In the genomic region with DNA sequence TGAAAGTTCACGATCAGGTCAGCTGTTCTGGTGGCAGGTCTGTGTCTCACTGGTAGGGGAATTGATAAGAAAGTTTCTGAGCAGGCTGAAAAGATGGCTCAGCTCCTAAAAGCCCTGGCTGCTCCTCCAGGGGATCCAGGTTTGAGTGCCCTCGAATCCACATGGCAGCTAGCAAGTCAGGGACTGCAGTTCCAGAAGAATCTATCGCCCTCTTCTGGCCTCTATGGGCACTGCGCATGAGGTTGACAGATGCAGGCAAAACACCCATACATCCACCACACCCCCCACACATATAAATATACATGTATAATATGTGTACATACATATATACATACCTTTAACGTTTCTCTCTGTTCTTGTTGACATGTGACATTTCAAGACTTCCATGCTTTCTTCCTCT, we compare ENCODE assay signal across 8 mouse cellular contexts. TPM values are rescaled to one million over a fixed set of nuclear protein-coding genes. Genes with fewer than 3 reads are reported as not detected.
A peak's percentile ranks its signal among the peaks of the same experiment; 100 is the strongest.
DNase-seq lines count a peak whose midpoint lies in the region; ATAC-seq and TF ChIP-seq lines count a peak whose summit lies in the region.
"Not testable (repeated sequence)": the region's sequence is repeated elsewhere in the genome, so short reads cannot be mapped to it uniquely, and the experiment has no call there.
"Had no signal": no experiment of that assay in that cellular context is flagged by ENCODE, and none has a peak within 500 bp of the region (broad histone marks: within the 10 kb centered on the region; RNA-seq: fewer than 3 reads in every experiment).

No protein-coding gene starts in this region.

- TF ChIP-seq POLR2A in heart, adult 2 months (IDR thresholded peaks at IDR 0.05; ENCODE audit: insufficient read depth, low read depth, low read length): not testable (repeated sequence)

- intact Hi-C loops in heart, adult 2 months (cut with DNase I): loop anchor here (5.0 kb wide), 1 partner anchor 65 kb away; a partner anchor contains a TSS

- H3K27me3 ChIP-seq in embryonic facial prominence, embryonic 11.5 days (ENCODE audit: control insufficient read depth, insufficient read depth, low read length); heart, adult 2 months (ENCODE audit: control insufficient read depth, insufficient read depth, low read length); limb, embryonic 10.5 days (ENCODE audit: low read depth, poor library complexity, severe bottlenecking); midbrain, embryonic 14.5 days (ENCODE audit: control insufficient read depth, insufficient read depth, low read length): not testable (repeated sequence)

- 11% methylated on average over 5 of the region's 5 CpGs for WGBS in embryonic facial prominence, embryonic 11.5 days
- WGBS in heart, adult 2 months: 11% methylated on average over 5 of the region's 5 CpGs
- 25% methylated on average over 5 of the region's 5 CpGs for WGBS in limb, embryonic 10.5 days
- WGBS in midbrain, embryonic 14.5 days: 15% methylated on average over 5 of the region's 5 CpGs

- not testable (repeated sequence) for H3K4me3 ChIP-seq in embryonic facial prominence, embryonic 11.5 days (ENCODE audit: low read depth, low read length); heart, adult 2 months; limb, embryonic 10.5 days; midbrain, embryonic 14.5 days (replicated peaks; ENCODE audit: low read depth, low read length)

- ATAC-seq in embryonic facial prominence, embryonic 11.5 days (replicated peaks; ENCODE audit: insufficient number of reproducible peaks, low FRiP score, low TSS enrichment, low read depth): 0 out of 2 replicates have a peak, but pooled peaks have one; percentile 42
- ATAC-seq in midbrain, embryonic 14.5 days (ENCODE audit: low FRiP score, low TSS enrichment): not testable (repeated sequence)

- peak; percentile 73 for TF ChIP-seq CTCF in heart, adult 2 months (IDR thresholded peaks at IDR 0.05)

- not testable (repeated sequence) for H3K27ac ChIP-seq in embryonic facial prominence, embryonic 11.5 days (replicated peaks; ENCODE audit: low read depth, low read length); heart, adult 2 months; limb, embryonic 10.5 days; midbrain, embryonic 14.5 days (replicated peaks; ENCODE audit: low read depth, low read length)

- not testable (repeated sequence) for H3K36me3 ChIP-seq in embryonic facial prominence, embryonic 11.5 days (replicated peaks; ENCODE audit: control insufficient read depth, insufficient read depth, low read depth, low read length); heart, adult 2 months (ENCODE audit: control insufficient read depth, insufficient read depth, low read length); limb, embryonic 10.5 days; midbrain, embryonic 14.5 days (ENCODE audit: control insufficient read depth, insufficient read depth, low read length)

- not testable (repeated sequence) for TF ChIP-seq EP300 in heart, adult 2 months (IDR thresholded peaks at IDR 0.05; ENCODE audit: insufficient read depth, low read depth, low read length)

- H3K9ac ChIP-seq in embryonic facial prominence, embryonic 11.5 days (replicated peaks; ENCODE audit: low read length); heart, adult 2 months (ENCODE audit: low read depth, low read length); midbrain, embryonic 14.5 days (replicated peaks; ENCODE audit: low read length): not testable (repeated sequence)

- peak; percentile 67 to 81 for DNase-seq in adrenal gland, postnatal 36 days
- DNase-seq in embryonic facial prominence, embryonic 11.5 days (ENCODE audit: low spot score): peak; percentile 76
- DNase-seq in heart, adult 2 months: peak; percentile 60 to 79
- DNase-seq in kidney, adult 9 months: peak; percentile 59
- peak; percentile 75 for DNase-seq in limb, embryonic 10.5 days (ENCODE audit: low spot score)
- peak; percentile 70 for DNase-seq in midbrain, embryonic 14.5 days
- DNase-seq in spleen, adult 12 weeks (ENCODE audit: low spot score): peak; percentile 7

- H3K9me3 ChIP-seq in embryonic facial prominence, embryonic 11.5 days (replicated peaks; ENCODE audit: control insufficient read depth, low read length); limb, embryonic 10.5 days (replicated peaks); midbrain, embryonic 14.5 days (ENCODE audit: control insufficient read depth, low read length): not testable (repeated sequence)

- not testable (repeated sequence) for H3K4me1 ChIP-seq in embryonic facial prominence, embryonic 11.5 days (ENCODE audit: control insufficient read depth, insufficient read depth, low read length); heart, adult 2 months (ENCODE audit: control insufficient read depth, insufficient read depth, low read length); limb, embryonic 10.5 days; midbrain, embryonic 14.5 days (ENCODE audit: control insufficient read depth, insufficient read depth, low read length)

- H3K4me2 ChIP-seq in embryonic facial prominence, embryonic 11.5 days (ENCODE audit: low read depth, low read length); midbrain, embryonic 14.5 days (ENCODE audit: low read length): not testable (repeated sequence)

- H3K79me2 ChIP-seq in heart, adult 2 months (replicated peaks; ENCODE audit: control insufficient read depth, insufficient read depth, low read length): not testable (repeated sequence)

RNA-seq across cellular contexts. Expression of a gene that starts 14.7 kb away (rescaled TPM):
- not detected for total RNA-seq in adrenal gland, postnatal 36 days (2021)
- not detected in 2 replicates for polyA plus RNA-seq in embryonic facial prominence, embryonic 11.5 days (2014; fragmentation: Nextera tagmentation; extraction: Ambion mirVana)
- total RNA-seq in heart, adult 2 months (2021): not detected
- polyA plus RNA-seq in heart, adult 2 months (2012; rRNA removed): not detected in 2 replicates
- polyA plus RNA-seq in limb, embryonic 10.5 days (2016; fragmentation: Nextera tagmentation; extraction: Ambion mirVana): not detected in 2 replicates
- not detected in 2 replicates for polyA plus RNA-seq in midbrain, embryonic 14.5 days (2014; fragmentation: Nextera tagmentation; extraction: Ambion mirVana)
- polyA plus RNA-seq: large intestine, adult 2 months had no signal

RNA-seq across cellular contexts. Expression of a gene that starts 30.5 kb away (rescaled TPM):
- total RNA-seq in adrenal gland, postnatal 36 days (2021): not detected
- not detected in 2 replicates for polyA plus RNA-seq in embryonic facial prominence, embryonic 11.5 days (2014; fragmentation: Nextera tagmentation; extraction: Ambion mirVana)
- total RNA-seq in heart, adult 2 months (2021): not detected
- polyA plus RNA-seq in heart, adult 2 months (2012; rRNA removed): not detected in 2 replicates
- not detected in 2 replicates for polyA plus RNA-seq in limb, embryonic 10.5 days (2016; fragmentation: Nextera tagmentation; extraction: Ambion mirVana)
- polyA plus RNA-seq in midbrain, embryonic 14.5 days (2014; fragmentation: Nextera tagmentation; extraction: Ambion mirVana): not detected in 2 replicates
- polyA plus RNA-seq: large intestine, adult 2 months had no signal

Comparison
In these comparisons a context has a peak if more than half of its experiments do, and no peak if none do; other contexts are left out.
1. DNase-seq: peak in every context shown above with its lines; median percentile 76 in embryonic facial prominence, embryonic 11.5 days; 75 in limb, embryonic 10.5 days; 74 in adrenal gland, postnatal 36 days; 70 in midbrain, embryonic 14.5 days; 70 in heart, adult 2 months; 59 in kidney, adult 9 months; 7 in spleen, adult 12 weeks.